ENCODE assay signal across 7 mouse cellular contexts in the genomic region with DNA sequence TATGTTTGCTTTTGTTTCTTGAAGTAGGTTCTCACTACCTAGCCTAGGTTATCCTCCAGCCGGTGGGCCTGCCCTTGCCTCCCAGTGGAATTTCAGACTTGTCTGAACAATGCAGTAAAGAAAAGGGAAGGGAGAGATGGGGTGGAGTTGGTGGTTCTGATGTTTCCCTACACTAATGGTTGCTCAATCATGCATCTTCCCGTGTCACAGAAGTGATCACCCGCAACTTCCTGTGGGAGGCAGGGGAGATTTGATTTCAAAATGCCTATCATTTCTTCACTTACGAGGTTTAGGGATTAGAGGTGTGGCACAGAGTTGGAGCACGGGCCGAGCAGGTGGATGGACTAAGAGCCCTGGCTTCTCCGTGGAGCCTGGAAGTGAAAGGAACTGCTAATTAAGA. TPM values are rescaled to one million over a fixed set of nuclear protein-coding genes. Genes with fewer than 3 reads are reported as not detected.
DNase-seq lines count a peak whose midpoint lies in the region; ATAC-seq and TF ChIP-seq lines count a peak whose summit lies in the region.

No protein-coding gene starts in this region.

- H3K9me3 ChIP-seq in CH12.LX (replicated peaks; ENCODE audit: low read length): no peaks in the 10 kb centered on the region
- H3K9me3 ChIP-seq in forebrain, postnatal 0 days (ENCODE audit: low read length): no peaks in the 10 kb centered on the region
- no peaks in the 10 kb centered on the region for H3K9me3 ChIP-seq in limb, embryonic 10.5 days (replicated peaks)

- no peak overlapping the region for H3K4me3 ChIP-seq in C2C12 (ENCODE audit: insufficient read depth, poor library complexity, severe bottlenecking)
- no peak overlapping the region for H3K4me3 ChIP-seq in CH12.LX (replicated peaks in 1 of 3; ENCODE audit: low read depth in 2 of 3, low read length in 2 of 3, poor library complexity in 1 of 3)
- peak overlapping the region; percentile 83; the same call in 1 of the 2 replicates for H3K4me3 ChIP-seq in forebrain, postnatal 0 days (ENCODE audit: low read depth, low read length)
- H3K4me3 ChIP-seq in limb, embryonic 10.5 days: peak overlapping the region; percentile 82

- H3K79me2 ChIP-seq in C2C12 (ENCODE audit: control insufficient read depth, insufficient read depth) (peaks cover 43% of the 10 kb centered on the region), CH12.LX (replicated peaks; ENCODE audit: control insufficient read depth, extremely low read depth, insufficient read depth, poor library complexity, severe bottlenecking) (peaks cover 34% of the 10 kb centered on the region)

- peaks cover 34% of the 10 kb centered on the region for H3K79me3 ChIP-seq in C2C12 (ENCODE audit: low read depth)

- H3K36me3 ChIP-seq in C2C12 (ENCODE audit: control insufficient read depth, insufficient read depth) (peaks cover 24% of the 10 kb centered on the region), CH12.LX (replicated peaks in 1 of 2; ENCODE audit: control insufficient read depth in 1 of 2, insufficient read depth in 1 of 2, low read length in 1 of 2) (peaks cover 12 to 21% of the 10 kb centered on the region in 2 experiments)
- peaks cover 9% of the 10 kb centered on the region for H3K36me3 ChIP-seq in forebrain, postnatal 0 days (ENCODE audit: insufficient read depth)
- H3K36me3 ChIP-seq in limb, embryonic 10.5 days: peaks cover 12% of the 10 kb centered on the region

- peak overlapping the region; percentile 90 for H3K4me2 ChIP-seq in CH12.LX (ENCODE audit: insufficient read depth, low read depth, poor library complexity, severe bottlenecking)
- peak overlapping the region; percentile 88 for H3K4me2 ChIP-seq in forebrain, postnatal 0 days (ENCODE audit: low read depth)

- H3ac ChIP-seq in C2C12 (ENCODE audit: control insufficient read depth, insufficient read length, low read depth): no peak overlapping the region

- no peak for TF ChIP-seq CTCF in C2C12 (IDR thresholded peaks at IDR 0.05; ENCODE audit: control insufficient read depth, insufficient read depth, insufficient read length)
- TF ChIP-seq CTCF in CH12.LX (conservative IDR thresholded peaks at IDR 0.05 in 1 of 2, IDR thresholded peaks at IDR 0.05 in 1 of 2; ENCODE audit: low read depth in 2 of 2, low read length in 2 of 2): no peak
- TF ChIP-seq CTCF in forebrain, postnatal 0 days (IDR thresholded peaks at IDR 0.05; ENCODE audit: low read depth): no peak

- 31% methylated on average over 7 of the region's 7 CpGs for WGBS in forebrain, postnatal 0 days
- 52% methylated on average over 7 of the region's 7 CpGs for WGBS in limb, embryonic 10.5 days

- no peak overlapping the region for H3K27ac ChIP-seq in CH12.LX (ENCODE audit: insufficient read depth, low read depth)
- H3K27ac ChIP-seq in forebrain, postnatal 0 days (ENCODE audit: low read depth, low read length): no peak overlapping the region
- H3K27ac ChIP-seq in limb, embryonic 10.5 days: no peak overlapping the region

- no peak for TF ChIP-seq EP300 in CH12.LX (IDR thresholded peaks at IDR 0.05; ENCODE audit: low read length)

- no peak for TF ChIP-seq RAD21 in CH12.LX (IDR thresholded peaks at IDR 0.05; ENCODE audit: low read depth, low read length)

- no peak for ATAC-seq in forebrain, postnatal 0 days

- in situ Hi-C loops in CH12.LX (cut with MboI; ENCODE audit: low pct_ligation_motif_present, low pct_unique_long_range_greater_than_20kb, low sequenced_read_pairs): no loop called here

- dilution Hi-C loops in CH12.LX (cut with MboI; ENCODE audit: extremely low pct_ligation_motif_present, extremely low pct_unique_long_range_greater_than_20kb, low sequenced_read_pairs): no loop called here

- no peak for DNase-seq in CH12.LX (ENCODE audit: extremely low read depth)
- DNase-seq in forebrain, postnatal 0 days: no peak
- no peak for DNase-seq in limb, embryonic 10.5 days (ENCODE audit: low spot score)
- DNase-seq in monocyte, adult 2 months (ENCODE audit: low read depth in 1 of 2, low spot score in 2 of 2): peak; percentile 39 to 41
- no peak for DNase-seq in left cerebral cortex, adult 11 months (ENCODE audit: low spot score)
- no peak for DNase-seq in thymus, postnatal 10 days (ENCODE audit: low spot score in 2 of 2)

- no peak for TF ChIP-seq POLR2A in CH12.LX (IDR thresholded peaks at IDR 0.05; ENCODE audit: low read depth, low read length)

- H3K9ac ChIP-seq in CH12.LX (ENCODE audit: insufficient read depth, low read depth): 0 out of 2 replicates have a peak overlapping the region, but pooled peaks have one; percentile 27
- H3K9ac ChIP-seq in forebrain, postnatal 0 days: no peak overlapping the region

- H3K27me3 ChIP-seq in C2C12 (ENCODE audit: control insufficient read depth, insufficient read depth, insufficient read length) (no peaks in the 10 kb centered on the region), CH12.LX (replicated peaks) (no peaks in the 10 kb centered on the region)
- 0 out of 2 replicates have a peak, but pooled peaks cover 3% of the 10 kb centered on the region for H3K27me3 ChIP-seq in forebrain, postnatal 0 days (ENCODE audit: insufficient read depth, low read length)
- no peaks in the 10 kb centered on the region for H3K27me3 ChIP-seq in limb, embryonic 10.5 days (ENCODE audit: low read depth, poor library complexity, severe bottlenecking)

- H3K4me1 ChIP-seq in CH12.LX (ENCODE audit: control insufficient read depth in 1 of 2, insufficient read depth in 2 of 2): peaks cover 12 to 27% of the 10 kb centered on the region in 2 experiments
- peaks cover 9% of the 10 kb centered on the region; the same call in 1 of the 2 replicates for H3K4me1 ChIP-seq in forebrain, postnatal 0 days (ENCODE audit: insufficient read depth)
- H3K4me1 ChIP-seq in limb, embryonic 10.5 days: peaks cover 35% of the 10 kb centered on the region

TF ChIP-seq in C2C12, 6 proteins besides CTCF, POLR2A, EP300 and RAD21:
- TF ChIP-seq MYOD1 (IDR thresholded peaks at IDR 0.05; ENCODE audit: control insufficient read depth, insufficient read length, low read depth) (no peak), CEBPB (IDR thresholded peaks at IDR 0.05; ENCODE audit: low read depth) (peak; percentile 68), MAX (IDR thresholded peaks at IDR 0.05) (no peak), USF1 (IDR thresholded peaks at IDR 0.05; ENCODE audit: low read depth) (no peak), MYOG (IDR thresholded peaks at IDR 0.05; ENCODE audit: control insufficient read depth, extremely low read depth, insufficient read length) (no peak)

TF ChIP-seq in CH12.LX, 34 proteins besides CTCF, POLR2A, EP300 and RAD21:
- TF ChIP-seq PAX5 (IDR thresholded peaks at IDR 0.05; ENCODE audit: low read length) (no peak), BHLHE40 (IDR thresholded peaks at IDR 0.05; ENCODE audit: low read depth, low read length) (no peak), ETS1 (conservative IDR thresholded peaks at IDR 0.05; ENCODE audit: low read depth, low read length) (no peak), MXI1 (IDR thresholded peaks at IDR 0.05; ENCODE audit: low read depth, low read length) (no peak), SMC3 (IDR thresholded peaks at IDR 0.05; ENCODE audit: low read depth, low read length) (no peak), TCF12 (IDR thresholded peaks at IDR 0.05; ENCODE audit: low read depth, low read length) (no peak), MAZ (IDR thresholded peaks at IDR 0.05; ENCODE audit: low read depth, low read length) (no peak), IRF4 (IDR thresholded peaks at IDR 0.05; ENCODE audit: low read depth, low read length) (no peak), KAT2A (IDR thresholded peaks at IDR 0.05; ENCODE audit: insufficient replicate concordance, low read length) (no peak), USF1 (IDR thresholded peaks at IDR 0.05; ENCODE audit: low read depth, low read length) (no peak), CHD1 (IDR thresholded peaks at IDR 0.05; ENCODE audit: low read depth, low read length) (no peak), GABPA (IDR thresholded peaks at IDR 0.05; ENCODE audit: insufficient replicate concordance, low read depth, low read length) (no peak), MAX (IDR thresholded peaks at IDR 0.05; ENCODE audit: low read length) (no peak), ELF1 (IDR thresholded peaks at IDR 0.05; ENCODE audit: low read depth, low read length) (no peak), RCOR1 (conservative IDR thresholded peaks at IDR 0.05; ENCODE audit: low read depth, low read length) (no peak), CHD2 (IDR thresholded peaks at IDR 0.05; ENCODE audit: low read length) (no peak), JUND (conservative IDR thresholded peaks at IDR 0.05; ENCODE audit: low read depth, low read length) (no peak), MAFK (IDR thresholded peaks at IDR 0.05; ENCODE audit: insufficient replicate concordance, low read length) (no peak), MYC (IDR thresholded peaks at IDR 0.05; ENCODE audit: low read depth, low read length) (no peak)

RNA-seq across cellular contexts. Expression of gene Degs1, which starts 0.6 kb away (rescaled TPM):
- polyA plus RNA-seq in C2C12 (2012; fragmentation: generic; extraction: Trizol): 121 TPM
- 54.2 and 57.8 TPM in 2 replicates for total RNA-seq in CH12.LX (2012; rRNA removed)
- 124 TPM in 2 replicates for total RNA-seq in CH12.LX (2014; rRNA removed)
- polyA plus RNA-seq in CH12.LX (2012; ENCODE audit: insufficient read length, low read depth): 89.3 and 117 TPM in 2 replicates
- 55.5 and 62.5 TPM in 2 replicates for total RNA-seq in forebrain, postnatal 0 days (2014; rRNA removed)
- polyA plus RNA-seq in forebrain, postnatal 0 days (2015; fragmentation: Nextera tagmentation; extraction: Ambion mirVana): 76.1 and 87.2 TPM in 2 replicates
- 65.1 and 65.5 TPM in 2 replicates for polyA plus RNA-seq in limb, embryonic 10.5 days (2016; fragmentation: Nextera tagmentation; extraction: Ambion mirVana)

RNA-seq across cellular contexts. Expression of gene Fbxo28, which starts 58.2 kb away (rescaled TPM):
- polyA plus RNA-seq in C2C12 (2012; fragmentation: generic; extraction: Trizol): 16.9 TPM
- 12.6 and 14.2 TPM in 2 replicates for total RNA-seq in CH12.LX (2012; rRNA removed)
- 12.7 and 13.3 TPM in 2 replicates for total RNA-seq in CH12.LX (2014; rRNA removed)
- polyA plus RNA-seq in CH12.LX (2012; ENCODE audit: insufficient read length, low read depth): 11.9 and 16.9 TPM in 2 replicates
- 31.9 and 33.9 TPM in 2 replicates for total RNA-seq in forebrain, postnatal 0 days (2014; rRNA removed)
- 13.8 and 17.4 TPM in 2 replicates for polyA plus RNA-seq in forebrain, postnatal 0 days (2015; fragmentation: Nextera tagmentation; extraction: Ambion mirVana)
- 20.3 and 20.9 TPM in 2 replicates for polyA plus RNA-seq in limb, embryonic 10.5 days (2016; fragmentation: Nextera tagmentation; extraction: Ambion mirVana)

Comparison
In these comparisons a context has a peak if more than half of its experiments do, and no peak if none do; other contexts are left out.
1. H3K4me3 ChIP-seq: peak in forebrain, postnatal 0 days (single experiment) and limb, embryonic 10.5 days (single experiment); none in C2C12 (single experiment) and CH12.LX (0 of 3).
2. DNase-seq: peak in monocyte, adult 2 months (2 of 2); none in CH12.LX (single experiment), forebrain, postnatal 0 days (single experiment), limb, embryonic 10.5 days (single experiment), left cerebral cortex, adult 11 months (single experiment) and thymus, postnatal 10 days (0 of 2).